Mouse (Mus musculus) cerebellum, adult 2 months (tissue): ENCODE results near the gene Rufy3.

Experiments
- CTCF ChIP-seq: fragments of 200-500 bp; IDR thresholded peaks from 2 replicates; pipeline ENCODE4 v1.5.1; 2011; ENCODE audit warnings: low read depth, mild to moderate bottlenecking, control low read depth, low read length, moderate library complexity, borderline replicate concordance; ENCODE audit not compliant: insufficient read depth
- POLR2A ChIP-seq: fragments of 200-500 bp; IDR thresholded peaks from 2 replicates; pipeline ENCODE4 v1.6.1; 2011; ENCODE audit warnings: low read length, control low read depth, borderline replicate concordance; ENCODE audit not compliant: insufficient read depth

DNA sequence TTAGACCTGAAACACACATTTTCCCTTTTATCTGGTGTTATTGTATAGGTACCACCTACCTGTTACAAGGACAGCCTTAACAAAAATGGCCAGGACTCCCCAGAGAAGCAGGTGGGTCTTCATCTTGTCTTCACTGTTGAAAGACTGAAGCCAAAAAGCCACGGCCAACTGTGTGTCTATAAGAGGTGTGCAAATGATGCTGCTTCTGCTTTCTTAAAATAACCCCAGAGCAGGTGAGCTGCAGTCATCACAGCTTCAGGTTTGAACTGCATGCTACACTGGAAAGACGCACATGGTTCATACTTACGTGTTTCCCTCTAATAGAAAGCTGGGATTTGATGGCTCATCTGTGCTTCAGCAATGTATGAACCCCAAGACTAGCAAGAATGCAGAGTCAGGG, 37.2 kb upstream of the Rufy3 start, which contains the start of gene Jchain:
- TF ChIP-seq CTCF (no peak), POLR2A (no peak)
